Mouse (Mus musculus): ENCODE results near the gene Trim7. TPM values are rescaled to one million over a fixed set of nuclear protein-coding genes. Genes with fewer than 3 reads are reported as not detected.
"Not testable (repeated sequence)": the region's sequence is repeated elsewhere in the genome, so short reads cannot be mapped to it uniquely, and the experiment has no call there.

Gene Trim7
- total RNA-seq, 2 experiments from 2014 or later, result 1.9 to 2.4 TPM

DNA sequence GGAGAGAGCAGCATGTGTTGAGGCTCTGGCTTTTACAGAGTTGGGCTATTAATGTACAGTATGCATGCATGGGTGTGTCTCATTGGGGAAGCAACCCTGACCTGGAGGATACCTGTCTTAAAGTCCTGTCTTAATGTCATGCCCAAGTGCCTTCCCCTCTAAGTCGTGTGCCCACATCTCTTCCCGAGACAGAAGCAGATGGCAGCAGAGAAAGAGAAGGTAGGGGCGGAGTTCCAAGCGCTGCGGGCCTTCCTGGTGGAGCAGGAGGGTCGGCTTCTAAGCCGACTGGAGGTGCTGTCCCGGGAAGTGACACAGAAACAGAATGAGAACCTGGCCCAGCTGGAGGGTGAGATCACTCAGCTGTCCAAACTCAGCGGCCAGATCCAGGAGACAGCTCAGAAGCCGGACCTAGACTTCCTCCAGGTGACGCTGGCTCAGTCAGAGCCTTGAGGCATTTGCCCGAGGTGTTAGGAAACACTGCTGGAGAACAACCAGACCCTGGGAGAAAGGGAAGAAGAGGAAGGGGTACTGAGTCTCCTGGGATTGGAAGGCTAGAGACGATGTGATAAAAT is 19.4 kb downstream of the Trim7 start:
- no peak for DNase-seq (ENCODE audit: low spot score in 2 of 2)

DNA sequence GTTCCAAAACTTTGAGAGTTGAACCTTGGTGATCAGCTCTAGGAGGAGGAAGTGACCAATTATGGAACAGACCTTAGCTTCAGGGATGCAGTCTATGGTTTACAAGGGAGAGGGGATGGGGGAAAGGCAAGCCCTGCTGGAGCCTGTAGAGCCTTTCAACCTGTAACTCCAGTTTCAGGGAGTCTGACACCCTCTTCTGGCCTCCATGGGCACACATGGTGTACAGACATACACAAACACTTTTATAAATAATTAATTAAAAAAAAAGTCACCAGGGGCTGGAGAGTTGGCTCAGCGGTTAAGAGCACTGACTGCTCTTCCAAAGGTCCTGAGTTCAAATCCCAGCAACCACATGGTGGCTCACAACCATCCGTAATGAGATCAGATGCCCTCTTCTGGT is 20.4 kb downstream of the Trim7 start:
- not testable (repeated sequence) for DNase-seq (ENCODE audit: low spot score in 2 of 2)

DNA sequence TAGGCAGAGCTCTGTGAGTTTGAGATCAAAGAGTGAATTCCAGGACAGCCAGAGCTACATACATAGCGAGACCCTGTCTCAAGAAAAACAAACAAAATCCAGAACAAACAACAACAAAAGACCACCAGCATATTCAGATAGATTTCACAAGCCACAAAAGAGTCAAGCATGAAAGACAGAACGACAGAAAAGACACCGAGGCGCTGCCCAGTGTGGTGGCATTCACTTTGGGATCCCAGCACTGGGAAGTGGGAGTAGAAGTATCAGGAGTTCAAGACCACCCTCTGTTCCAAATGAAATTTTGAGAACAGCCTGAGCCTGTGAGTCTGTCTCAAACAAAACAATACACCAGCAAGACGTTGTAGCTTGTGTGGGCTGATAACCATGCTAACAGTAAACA is 20.9 kb downstream of the Trim7 start:
- DNase-seq (ENCODE audit: low spot score in 2 of 2), result no peak

DNA sequence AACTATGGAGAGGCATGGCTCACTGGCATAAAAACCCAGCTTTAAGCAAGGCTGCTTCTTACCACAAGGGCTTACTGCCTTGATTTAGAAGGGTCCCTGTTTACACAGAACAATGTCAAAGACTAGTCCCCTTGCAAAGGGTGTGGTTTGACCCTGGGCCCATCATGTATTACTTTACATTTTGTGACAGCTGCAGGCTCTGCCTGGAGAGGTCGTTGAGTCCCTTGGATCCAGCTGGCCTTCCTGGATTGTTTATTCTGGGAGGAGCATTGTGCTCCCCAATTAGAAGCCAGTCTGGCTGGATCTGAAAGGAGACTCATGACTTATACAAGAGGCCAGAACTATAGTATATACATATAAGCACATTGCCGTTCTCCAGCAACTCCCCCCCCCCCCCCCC is 24.3 kb downstream of the Trim7 start:
- DNase-seq (ENCODE audit: low spot score in 2 of 2), result no peak

DNA sequence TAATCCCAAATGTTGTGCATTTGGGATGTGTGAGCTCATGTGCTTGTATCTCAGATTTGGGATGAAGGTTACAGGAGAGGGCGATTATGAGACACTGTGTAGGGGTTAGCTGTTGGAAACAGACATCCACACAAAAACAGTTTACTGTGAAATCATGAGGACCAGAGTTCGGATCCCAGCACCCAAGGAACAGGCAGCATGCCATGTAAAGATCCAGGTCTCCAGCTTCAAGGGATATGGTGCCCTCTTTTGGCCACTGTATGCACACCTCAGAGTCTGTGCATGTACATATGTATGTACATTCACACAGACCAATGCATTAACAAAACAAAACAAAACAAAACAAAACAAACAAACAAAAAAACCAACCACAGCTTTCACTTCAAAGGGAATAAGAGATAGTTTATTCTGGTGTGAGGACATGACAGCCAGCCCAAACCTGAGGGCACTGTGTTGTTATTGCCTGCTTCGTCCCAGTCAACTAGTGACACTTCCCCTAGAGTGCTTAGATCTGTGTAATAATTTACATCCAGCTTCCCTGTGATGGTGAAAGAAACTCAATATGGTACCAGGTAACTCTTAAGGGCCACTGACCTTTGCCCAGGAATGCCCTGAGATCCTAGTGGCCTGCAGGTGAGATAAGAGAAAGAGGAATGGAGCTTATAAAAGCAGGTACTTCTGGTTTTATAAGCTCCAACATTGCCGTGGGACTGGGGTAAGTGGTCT is 25.5 kb downstream of the Trim7 start:
- DNase-seq (ENCODE audit: low spot score in 2 of 2), result no peak

DNA sequence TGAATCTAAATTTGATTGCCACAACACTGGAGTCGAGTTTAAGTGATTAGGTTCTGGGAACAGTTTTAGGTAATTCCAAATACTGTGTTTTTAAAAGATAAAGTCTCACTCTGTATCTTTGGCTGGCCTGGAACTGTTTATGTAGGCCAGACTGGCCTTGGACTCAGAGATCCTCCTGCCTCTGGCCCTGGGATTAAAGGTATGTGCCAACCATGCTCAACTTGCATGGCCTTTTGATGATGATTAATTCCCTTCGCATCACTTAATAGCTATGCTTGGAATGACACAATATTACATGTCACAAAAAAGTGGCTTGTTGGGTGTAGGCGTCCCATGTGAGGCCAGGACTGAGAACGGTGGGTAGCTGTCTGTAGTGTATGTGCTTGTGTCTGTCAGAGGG is 26.2 kb downstream of the Trim7 start:
- DNase-seq (ENCODE audit: low spot score in 2 of 2), result no peak

DNA sequence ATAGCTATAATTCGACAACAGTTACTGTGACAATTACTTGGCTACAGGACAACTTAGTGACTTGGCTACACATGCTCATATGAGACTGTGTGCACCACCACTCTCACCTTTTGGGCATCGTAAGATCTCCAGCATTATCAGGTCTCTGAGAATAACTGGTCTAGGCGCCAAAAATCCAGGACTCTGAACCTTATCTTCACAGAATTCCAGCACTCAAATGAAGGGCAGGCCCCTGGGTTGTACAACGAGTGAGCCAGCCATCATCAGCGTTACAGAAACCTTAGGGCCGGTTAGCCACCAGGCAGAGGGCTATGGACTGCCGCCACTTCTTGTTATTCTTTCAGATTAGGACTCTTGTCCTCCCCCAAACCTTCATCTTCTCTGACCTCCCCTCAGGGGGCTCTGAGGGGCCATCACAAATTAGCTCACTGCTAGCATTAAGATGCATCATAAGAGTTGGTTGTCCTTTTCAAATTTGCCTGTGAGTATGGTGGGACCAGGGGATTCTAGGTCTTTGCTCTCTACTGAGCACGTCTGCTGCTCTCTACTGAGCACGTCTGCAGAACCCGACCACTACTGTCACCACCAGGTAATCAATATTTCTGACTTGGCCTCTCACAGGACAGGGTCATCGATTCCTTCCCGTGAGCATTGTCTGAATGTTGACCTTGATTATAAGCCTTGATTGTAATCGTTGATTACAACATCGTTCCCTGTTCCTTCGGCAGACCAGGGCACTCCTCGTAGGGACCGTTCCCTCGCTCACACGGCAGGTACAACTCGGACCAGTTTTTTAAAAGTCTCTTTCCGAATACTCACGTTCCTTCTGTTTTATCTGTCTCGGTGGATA is 26.9 kb downstream of the Trim7 start:
- DNase-seq (ENCODE audit: low spot score in 2 of 2), result no peak

DNA sequence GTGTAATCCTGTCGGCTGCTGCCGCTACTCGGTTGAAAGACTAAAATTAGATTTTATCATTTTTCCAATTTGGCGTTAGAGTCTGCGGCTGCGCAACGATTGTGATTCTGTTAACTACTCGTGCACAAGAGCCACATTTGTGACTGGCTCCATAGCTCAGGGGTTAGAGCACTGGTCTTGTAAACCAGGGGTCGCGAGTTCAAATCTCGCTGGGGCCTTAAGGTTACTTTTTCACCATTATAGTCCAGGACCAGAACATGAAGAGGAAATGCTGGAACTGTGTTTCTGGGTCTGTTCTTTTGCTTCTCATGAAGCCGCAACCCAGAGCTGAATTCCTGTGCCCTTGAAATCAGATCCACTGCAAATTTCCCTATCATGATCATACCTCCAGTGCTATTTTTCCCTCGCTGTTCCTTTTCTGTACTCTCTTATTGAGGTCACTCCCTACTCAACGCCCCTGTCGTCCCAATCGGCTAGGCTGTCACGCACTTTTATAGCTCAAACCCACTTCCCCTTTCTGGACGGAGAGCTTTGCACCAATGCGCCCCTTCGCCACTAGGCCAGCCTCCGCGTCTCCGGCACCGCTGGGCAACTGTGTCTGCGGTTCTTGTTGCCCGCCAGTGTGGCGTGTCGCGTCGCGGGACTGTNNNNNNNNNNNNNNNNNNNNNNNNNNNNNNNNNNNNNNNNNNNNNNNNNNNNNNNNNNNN is 27.7 kb downstream of the Trim7 start:
- peak; percentile 92 to 98 for DNase-seq (ENCODE audit: low spot score in 2 of 2)

DNA sequence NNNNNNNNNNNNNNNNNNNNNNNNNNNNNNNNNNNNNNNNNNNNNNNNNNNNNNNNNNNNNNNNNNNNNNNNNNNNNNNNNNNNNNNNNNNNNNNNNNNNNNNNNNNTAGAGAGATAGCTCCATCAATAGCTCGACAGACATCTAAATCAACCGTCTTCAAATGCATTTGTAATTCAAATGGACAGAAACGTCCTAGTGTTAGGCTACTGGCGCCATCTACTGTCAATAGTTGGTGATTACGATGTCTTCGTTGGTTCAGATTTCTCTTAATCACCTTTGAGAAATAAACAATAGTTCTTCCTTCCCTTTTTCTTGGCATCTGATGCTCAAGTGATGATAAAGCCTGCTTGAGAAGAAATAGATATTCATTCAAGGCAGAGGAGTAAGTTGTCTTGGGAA is 33.1 kb downstream of the Trim7 start:
- DNase-seq (ENCODE audit: low spot score in 2 of 2), result peak in 1 of 2 experiments; percentile 85

DNA sequence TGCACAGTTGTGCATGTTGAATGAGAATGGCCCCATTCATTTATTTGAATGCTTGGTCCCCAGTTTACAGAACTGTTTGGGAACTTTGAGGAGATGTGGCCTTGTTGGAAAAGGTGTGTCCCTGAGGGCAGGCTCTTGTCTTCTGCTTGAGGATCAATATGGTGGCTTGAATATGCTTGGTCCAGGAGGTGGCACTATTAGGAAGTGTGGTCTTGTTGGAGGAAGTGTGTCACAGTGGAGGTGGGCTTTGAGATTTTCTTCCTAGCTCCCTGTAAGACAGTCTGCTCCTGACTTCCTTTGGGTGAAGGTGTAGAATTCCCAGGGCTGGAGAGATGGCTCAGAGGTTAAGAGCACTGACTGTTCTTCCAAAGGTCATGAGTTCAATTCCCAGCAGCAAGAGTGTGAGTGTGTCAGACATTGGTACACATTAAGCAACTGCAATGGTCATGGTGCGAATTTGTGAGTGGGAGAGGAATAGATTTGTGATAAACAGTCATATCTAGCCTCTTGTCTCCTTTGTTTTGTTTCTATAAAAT is 36.9 kb downstream of the Trim7 start:
- DNase-seq (ENCODE audit: low spot score in 2 of 2), result no peak

DNA sequence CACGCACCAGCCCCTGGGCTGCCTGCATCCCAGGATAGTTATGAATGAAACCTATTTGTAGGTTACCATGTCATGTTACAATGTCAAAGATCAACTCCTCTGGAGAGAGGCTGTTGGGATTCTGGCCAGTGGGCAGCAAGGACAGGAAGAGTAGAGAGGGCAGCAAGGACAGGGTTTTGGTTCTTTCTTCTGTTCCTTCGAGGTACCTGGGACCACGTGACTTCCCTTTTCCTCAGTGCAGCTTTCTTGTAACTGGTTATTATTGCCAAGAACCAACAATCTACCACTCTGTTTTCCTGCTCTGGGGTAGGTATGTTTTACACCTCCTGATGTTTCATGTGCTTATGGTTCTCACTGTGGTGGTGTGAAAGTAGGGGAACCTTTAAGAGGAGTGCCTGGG is 37.9 kb downstream of the Trim7 start:
- DNase-seq (ENCODE audit: low spot score in 2 of 2), result no peak

DNA sequence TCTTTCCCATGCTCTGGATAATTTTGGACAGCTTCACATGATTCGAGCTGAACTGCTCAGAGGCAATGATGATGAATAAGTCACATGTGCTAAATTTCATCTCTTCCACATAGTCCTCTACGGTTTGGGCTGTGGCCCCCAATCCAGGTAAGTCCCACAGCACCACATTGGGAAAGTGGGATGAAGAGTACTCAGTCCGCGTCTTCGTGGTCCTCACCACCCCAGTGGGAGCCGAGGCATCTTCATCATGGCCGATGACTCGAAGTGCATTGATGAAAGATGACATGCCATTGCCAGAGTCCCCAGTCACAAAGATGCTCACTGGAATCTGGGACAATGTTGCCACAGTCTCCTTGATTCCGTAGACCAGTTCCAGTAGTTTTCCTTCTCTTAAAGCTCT is 40.5 kb downstream of the Trim7 start:
- no peak for DNase-seq (ENCODE audit: low spot score in 2 of 2)

DNA sequence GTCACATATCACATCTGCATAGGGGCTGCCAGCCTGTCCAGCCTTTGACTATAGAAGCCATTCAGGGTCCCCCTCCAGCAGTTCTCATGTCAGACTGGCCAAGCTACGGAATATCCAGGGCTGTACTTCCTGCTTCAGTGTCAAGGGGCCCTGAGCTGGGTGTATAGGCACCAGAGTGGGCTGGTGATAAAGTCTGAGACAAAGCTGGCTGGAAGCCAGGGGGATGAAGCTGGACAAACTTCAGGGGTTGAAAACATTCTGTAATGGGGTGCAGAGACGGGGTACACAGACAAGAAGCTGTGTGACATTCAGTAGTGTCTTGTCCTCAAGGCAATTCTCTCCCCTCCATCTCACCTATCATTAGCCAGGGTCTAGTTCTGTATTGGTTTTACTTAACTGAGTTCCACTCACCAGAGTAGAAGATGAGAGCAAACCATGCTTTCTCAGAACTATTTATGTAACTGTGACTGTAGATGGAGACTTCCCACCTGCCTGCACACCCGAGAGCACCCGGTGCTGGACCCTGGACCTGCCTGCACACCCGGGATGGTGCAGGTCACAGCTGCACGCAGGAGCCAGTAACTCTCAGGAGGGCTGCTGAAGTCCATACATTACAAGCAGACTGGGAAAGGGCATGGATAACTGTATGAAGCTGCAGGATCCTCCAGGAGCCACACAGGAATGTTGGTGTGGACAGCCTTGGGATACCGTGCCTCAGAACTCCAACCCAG is 43.6 kb downstream of the Trim7 start:
- DNase-seq (ENCODE audit: low spot score in 2 of 2), result no peak

DNA sequence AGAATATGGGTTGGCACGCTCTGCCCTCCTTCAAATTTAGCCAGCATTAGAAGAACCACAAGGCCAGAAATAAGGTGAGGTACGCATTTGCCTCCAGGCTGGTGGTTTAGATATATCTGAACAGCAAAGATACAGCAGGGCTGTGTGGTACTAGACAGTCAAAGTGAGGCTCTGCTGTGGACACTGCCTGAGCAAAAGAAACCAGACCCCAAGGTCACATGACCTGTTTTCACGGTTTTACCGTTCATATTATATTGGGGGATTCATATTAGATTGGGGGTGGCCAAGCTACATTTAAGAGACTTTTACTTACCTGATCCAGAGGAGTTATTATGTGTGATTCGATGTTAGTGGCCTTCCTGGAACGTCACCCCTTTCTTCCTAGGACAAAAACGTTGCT is 44.8 kb downstream of the Trim7 start:
- DNase-seq (ENCODE audit: low spot score in 2 of 2), result no peak

DNA sequence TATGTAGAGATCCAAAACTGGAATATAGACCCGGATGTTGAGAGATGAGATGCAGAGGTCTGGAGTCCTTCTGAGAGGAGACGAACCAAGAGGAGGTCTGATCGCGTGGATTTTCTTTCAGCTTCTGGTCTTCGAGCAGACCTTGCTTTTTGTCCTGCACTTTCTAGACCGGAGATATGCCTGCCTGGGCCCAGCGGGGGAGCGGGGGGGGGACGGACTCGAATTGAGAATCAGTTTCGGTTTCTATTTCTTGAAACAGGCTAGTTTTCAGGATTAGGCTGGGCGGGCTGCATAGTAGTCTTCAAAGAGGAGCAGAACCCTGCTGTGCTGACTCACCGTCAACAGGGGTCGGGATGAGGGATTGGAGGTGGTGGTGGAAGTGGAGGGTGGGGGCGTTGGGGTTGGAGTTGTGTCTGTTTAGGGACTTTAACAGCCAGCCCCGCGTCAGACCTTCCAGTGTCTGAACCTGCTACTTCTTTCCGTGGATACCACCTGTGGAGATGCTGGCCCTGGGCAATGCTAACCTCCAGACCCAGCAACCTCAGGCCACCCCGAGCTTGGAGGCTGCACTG is 45.3 kb downstream of the Trim7 start, which contains the start of gene Irgm1:
TSS of gene Irgm1 (minus strand) at position 483 of the 572 bp plus-strand sequence.
- DNase-seq (ENCODE audit: low spot score in 2 of 2), result peak in 1 of 2 experiments; percentile 32

DNA sequence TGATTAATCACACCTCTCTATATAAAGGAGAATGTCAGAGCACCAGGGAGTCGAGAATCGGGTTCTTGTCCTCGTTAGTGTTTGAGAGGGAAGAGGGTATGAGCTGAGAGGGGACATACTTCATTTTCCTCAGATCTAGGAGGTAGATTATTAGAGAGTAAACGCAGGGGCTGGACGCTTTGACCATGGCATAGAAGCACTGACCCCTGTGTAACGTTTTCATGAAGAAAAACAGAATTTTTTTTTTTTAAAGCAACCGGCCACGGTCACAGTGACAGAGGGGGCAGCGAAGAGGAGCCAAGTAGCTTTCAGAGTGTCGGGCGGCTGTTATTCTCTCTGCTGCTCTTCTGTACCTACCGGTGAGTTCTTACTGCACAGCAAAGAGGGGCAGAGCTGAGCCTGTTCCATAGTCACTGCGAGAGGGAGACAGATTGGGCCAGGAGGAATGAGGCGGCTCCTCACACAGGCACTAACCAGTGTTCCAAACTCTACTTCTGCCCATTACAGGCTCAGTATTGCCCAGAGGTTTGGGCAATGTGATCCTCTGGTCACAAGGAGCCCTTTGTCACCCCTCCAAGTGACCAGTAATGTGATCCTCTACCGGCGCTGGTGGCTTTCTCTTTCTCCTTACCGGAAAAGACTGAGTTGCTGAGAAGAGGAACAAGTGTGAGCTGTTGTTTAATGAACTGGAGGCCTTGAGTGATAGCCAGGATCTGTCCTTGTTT is 46.0 kb downstream of the Trim7 start:
- peak; percentile 16 to 30 for DNase-seq (ENCODE audit: low spot score in 2 of 2)

DNA sequence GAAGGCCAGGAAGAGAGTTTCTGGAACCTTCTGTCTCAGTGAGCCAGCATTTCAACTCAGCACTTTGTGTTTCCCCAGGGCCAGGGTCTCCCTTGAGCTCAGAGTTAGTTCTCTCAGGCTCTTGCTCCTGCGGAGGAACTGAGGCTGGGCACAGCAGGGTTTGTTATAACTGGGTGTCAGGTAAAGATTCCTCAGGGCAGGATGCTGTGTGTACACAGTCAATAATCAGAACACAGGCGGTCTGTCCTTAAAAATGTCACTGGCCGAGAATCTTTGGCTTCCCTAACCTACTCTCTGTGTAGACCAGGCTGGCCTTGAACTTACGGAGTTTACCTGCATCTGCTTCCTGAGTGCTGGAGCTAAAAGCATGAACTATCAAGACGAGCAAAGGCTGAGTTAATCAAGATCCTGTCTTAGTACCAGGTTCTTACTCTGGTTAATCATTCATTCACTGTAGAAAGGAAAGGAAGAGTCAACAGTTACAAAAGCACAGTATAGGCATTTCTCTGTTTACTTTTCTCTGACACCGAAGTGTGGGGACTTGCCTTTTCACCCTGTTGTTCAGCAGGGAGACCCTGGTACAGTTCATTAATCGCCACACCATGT is 46.9 kb downstream of the Trim7 start:
- no peak for DNase-seq (ENCODE audit: low spot score in 2 of 2)

DNA sequence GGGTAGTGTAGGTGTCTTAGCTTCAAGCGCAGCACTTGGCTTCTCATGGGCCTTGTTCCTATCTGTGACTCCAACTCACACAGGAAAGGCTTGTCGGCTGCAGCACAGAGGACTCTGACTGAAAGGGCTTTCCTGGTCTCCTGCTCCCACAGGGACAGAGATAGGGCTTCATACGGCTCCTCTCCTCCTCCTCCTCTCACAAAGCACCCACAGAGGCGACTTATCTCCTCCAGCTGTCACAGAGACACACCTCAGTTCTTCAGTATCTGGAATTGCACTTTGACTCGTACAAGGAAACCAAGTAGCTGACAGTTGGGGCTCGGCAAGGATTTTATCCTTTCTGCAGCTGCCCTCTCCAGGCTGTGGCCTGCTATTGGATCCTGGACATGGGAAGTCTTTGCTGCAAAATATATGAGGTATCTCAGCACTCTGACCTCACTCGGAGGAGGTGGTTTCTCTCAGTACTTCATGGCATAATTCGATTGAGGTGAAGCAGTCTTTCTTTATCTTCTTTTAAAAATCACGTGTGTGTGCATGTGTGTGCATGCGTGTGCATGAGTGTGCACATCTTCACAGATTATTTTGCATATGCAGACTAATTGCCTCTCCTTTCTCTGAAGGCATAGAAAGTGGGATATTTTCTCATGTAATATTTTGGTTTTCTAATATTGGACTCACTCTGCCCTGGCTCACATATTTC is 47.8 kb downstream of the Trim7 start:
- DNase-seq (ENCODE audit: low spot score in 2 of 2), result no peak

Data from layer of hippocampus, adult 18-20 months (tissue).